Mouse (Mus musculus) bone marrow, adult 2 months (tissue): ENCODE data around the gene Cabin1.

Experiments
- CTCF ChIP-seq: fragments of 200-500 bp; IDR thresholded peaks from 2 replicates; pipeline ENCODE4 v1.5.1; 2011; ENCODE audit warnings: low read length, control low read depth; ENCODE audit not compliant: control insufficient read depth, insufficient read depth
- POLR2A ChIP-seq: fragments of 200-500 bp; IDR thresholded peaks from 2 replicates; pipeline ENCODE4 v1.6.1; 2011; ENCODE audit warnings: low read depth, mild to moderate bottlenecking, control low read depth, low read length, borderline replicate concordance; ENCODE audit not compliant: control insufficient read depth

- TF ChIP-seq CTCF (no peak), POLR2A (no peak)
These were observed 25.7 kb upstream of the Cabin1 start for GRCm38 (mm10) chr10:75789841-75790240.
